Mouse (Mus musculus) C2C12 (cell line): ENCODE results near the gene Gm16867.
"Not testable (repeated sequence)": the region's sequence is repeated elsewhere in the genome, so short reads cannot be mapped to it uniquely, and the experiment has no call there.

Experiments used
- CEBPB ChIP-seq: IDR thresholded peaks from one replicate; pipeline ENCODE4 v1.6.1; 2011; ENCODE audit warnings: low read depth, mild to moderate bottlenecking, control low read depth, moderate library complexity
- CTCF ChIP-seq: IDR thresholded peaks from one replicate; pipeline ENCODE4 v1.5.1; 2011; ENCODE audit not compliant: control insufficient read depth, insufficient read depth, insufficient read length
- FOSL1 ChIP-seq: IDR thresholded peaks from one replicate; pipeline ENCODE4 v1.8.0; 2011; ENCODE audit warnings: mild to moderate bottlenecking, low read length; ENCODE audit not compliant: poor library complexity, insufficient read depth, severe bottlenecking
- MAX ChIP-seq: IDR thresholded peaks from one replicate; pipeline ENCODE4 v1.6.1; 2011; ENCODE audit warnings: mild to moderate bottlenecking, control low read depth
- MYOD1 ChIP-seq: IDR thresholded peaks from one replicate; pipeline ENCODE4 v1.6.1; 2011; ENCODE audit warnings: low read depth; ENCODE audit not compliant: control insufficient read depth, insufficient read length
- MYOG ChIP-seq: IDR thresholded peaks from one replicate; pipeline ENCODE4 v1.6.1; 2011; ENCODE audit not compliant: control insufficient read depth, insufficient read length; ENCODE audit errors: extremely low read depth
- USF1 ChIP-seq: IDR thresholded peaks from one replicate; pipeline ENCODE4 v1.6.1; 2011; ENCODE audit warnings: low read depth, mild to moderate bottlenecking, control low read depth, moderate library complexity

GRCm38 (mm10) chr14:69507000-69507399 is 3.8 kb upstream of the Gm16867 start:
- TF ChIP-seq CTCF, MAX, USF1, MYOD1, CEBPB, MYOG, FOSL1: not testable (repeated sequence)
